Mouse (Mus musculus) liver, postnatal 0 days (tissue): ENCODE results near the gene Prpf19.

ENCODE experiments used
- CTCF ChIP-seq: sonication (generic); IDR thresholded peaks from 2 replicates; pipeline ENCODE4 v1.5.1; 2016; ENCODE audit warnings: antibody characterized with exemption, low read depth
- EP300 ChIP-seq: IDR thresholded peaks from 2 replicates; pipeline ENCODE4 v1.6.1; 2016; ENCODE audit warnings: antibody characterized with exemption, low read depth, mild to moderate bottlenecking

DNA sequence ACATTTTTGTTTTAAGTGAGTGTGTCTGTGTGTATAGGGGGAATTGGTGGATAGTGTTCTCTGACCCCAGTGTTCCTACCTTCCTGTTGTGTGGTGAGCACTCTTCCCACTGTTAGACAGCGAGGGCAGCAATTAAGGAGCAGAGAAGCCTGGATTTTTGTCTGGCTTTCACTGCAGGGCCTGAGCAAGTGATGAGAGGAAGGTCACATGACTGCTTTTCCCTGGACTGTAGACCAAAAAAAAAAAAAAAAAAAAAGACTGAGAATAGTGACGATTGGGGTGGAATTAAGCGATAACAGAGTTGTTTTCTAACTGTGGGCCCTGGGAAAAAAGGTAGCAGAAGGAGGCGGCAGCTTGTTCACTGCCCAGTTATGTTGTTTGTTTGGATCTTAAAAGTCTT lies 31.6 kb downstream of the Prpf19 start:
- TF ChIP-seq CTCF (no peak), EP300 (no peak)
